Mouse (Mus musculus): Measurements from ENCODE around the gene Kif19a. TPM values are rescaled to one million over a fixed set of nuclear protein-coding genes. Genes with fewer than 3 reads are reported as not detected.

Kif19a gene
- polyA plus RNA-seq (2015; fragmentation: Nextera tagmentation; extraction: Ambion mirVana): 1.2 and 1.3 TPM in 2 replicates

DNA sequence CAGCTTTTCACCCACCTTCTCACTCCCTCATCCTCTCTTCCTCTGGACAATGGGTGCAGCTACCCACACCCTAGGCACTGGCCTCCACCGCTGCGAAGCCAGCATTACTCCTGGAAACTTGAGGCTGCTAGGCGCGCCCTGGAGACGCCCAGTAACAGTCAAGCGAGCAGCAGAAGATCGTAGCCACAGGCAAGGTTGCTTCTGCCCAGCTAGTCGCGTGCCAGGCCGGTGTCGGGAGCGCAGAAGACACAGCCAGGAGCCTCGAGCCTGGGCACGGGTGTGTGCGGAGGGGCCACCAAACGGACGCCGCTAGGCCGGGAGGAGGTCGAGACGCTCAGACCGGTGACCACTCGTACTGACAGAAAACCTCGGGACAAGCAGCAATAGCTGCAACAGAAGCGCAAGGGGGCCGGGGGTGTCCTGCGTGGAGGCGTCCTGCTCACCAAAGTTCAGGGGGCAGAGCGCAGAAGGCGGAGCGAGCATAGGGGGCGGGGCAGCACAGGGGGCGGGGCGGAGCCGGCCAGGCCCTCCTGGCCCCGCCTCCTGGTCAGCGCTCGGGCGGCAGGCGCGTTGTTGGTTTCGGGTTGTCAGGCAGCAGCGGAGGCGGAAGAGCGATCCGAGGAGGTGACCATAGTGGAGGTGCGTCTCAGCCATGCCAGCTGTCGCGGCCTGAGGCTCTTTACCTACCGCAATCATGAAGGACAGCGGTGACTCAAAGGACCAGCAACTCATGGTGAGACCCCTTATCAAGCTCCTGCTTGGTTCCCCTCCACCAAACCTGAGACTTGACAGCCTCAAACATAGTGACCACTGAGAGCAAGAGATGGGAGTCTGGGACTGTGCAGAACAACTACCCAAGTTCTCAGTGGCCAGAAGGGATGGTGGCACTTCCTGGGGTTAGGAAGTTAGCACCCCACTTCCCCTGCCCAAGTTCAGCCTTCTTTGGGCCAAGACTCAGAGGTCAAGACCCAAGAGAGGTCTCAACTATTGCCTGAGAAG lies at the start of gene Kif19a:
Gene Kif19a (plus strand): TSS at position 569 of the 999 bp plus-strand sequence.
- Histone ChIP-seq H3K4me2 (peak within 1 kb of the TSS; percentile 80), H3K27me3 (peaks cover 38% of the 10 kb centered on the region), H3K4me1 (replicated peaks) (peaks cover 18% of the 10 kb centered on the region), H3K27ac (no peak within 1 kb of the TSS), H3K4me3 (peak within 1 kb of the TSS; percentile 47), H3K9me3 (no peaks in the 10 kb centered on the region), H3K36me3 (no peaks in the 10 kb centered on the region), H3K9ac (peak within 1 kb of the TSS; percentile 66)
- peak; percentile 46; the same call in 1 of the 2 replicates for ATAC-seq (ENCODE audit: low FRiP score)
- WGBS: 3% methylated on average over 51 of the region's 51 CpGs

DNA sequence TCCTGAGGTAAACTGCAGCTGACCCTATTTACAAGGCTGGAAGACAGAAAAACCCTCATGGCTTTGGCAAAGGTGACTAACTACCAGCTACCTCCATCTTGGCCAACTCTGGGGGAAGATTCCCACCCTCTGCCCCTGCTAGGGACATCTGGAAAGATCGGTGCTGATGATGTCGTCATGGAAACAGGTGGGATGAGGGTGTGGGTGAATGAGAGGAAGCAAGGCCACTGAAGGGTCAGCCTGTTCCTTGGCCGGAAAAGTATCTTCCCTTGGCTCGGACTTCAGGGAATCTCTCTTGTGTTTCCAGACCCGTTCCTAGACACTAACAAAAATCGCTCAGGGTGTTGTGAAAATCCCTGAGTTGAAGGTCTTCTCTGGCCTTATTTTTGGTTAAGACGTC lies 49.7 kb upstream of the Kif19a start:
- Histone ChIP-seq H3K9ac (no peak overlapping the region), H3K27ac (0 out of 2 replicates have a peak overlapping the region, but pooled peaks have one; percentile 18), H3K27me3 (no peaks in the 10 kb centered on the region), H3K9me3 (no peaks in the 10 kb centered on the region), H3K4me3 (no peak overlapping the region), H3K4me1 (replicated peaks) (peaks cover 13% of the 10 kb centered on the region), H3K36me3 (peaks cover 9% of the 10 kb centered on the region; the same call in 1 of the 2 replicates), H3K4me2 (no peak overlapping the region)
- 58% methylated on average over 7 of the region's 7 CpGs for WGBS
- ATAC-seq (ENCODE audit: low FRiP score): no peak

DNA sequence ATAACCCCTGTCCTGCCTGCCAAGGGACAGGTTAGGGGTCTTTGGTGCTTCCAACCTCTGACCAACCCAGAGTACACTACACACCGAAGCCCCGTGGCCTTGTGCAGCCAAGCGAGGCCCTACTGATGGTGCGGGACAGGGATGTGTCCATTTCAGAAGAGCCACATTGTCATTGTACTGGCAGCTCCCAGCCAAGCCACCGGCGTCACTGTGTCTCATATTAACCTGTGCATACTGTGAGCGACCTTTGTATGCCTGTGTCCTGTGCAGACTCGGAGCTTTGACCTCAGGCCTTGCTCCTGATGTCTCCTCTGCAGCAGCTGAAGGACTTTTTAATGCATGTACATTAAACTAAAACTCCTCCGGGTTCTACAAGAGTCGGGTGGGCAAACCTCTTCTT lies 44.7 kb upstream of the Kif19a start:
- ATAC-seq (ENCODE audit: low FRiP score): no peak
- 87% methylated on average over 10 of the region's 10 CpGs for WGBS
- H3K4me3 ChIP-seq: no peak overlapping the region
- H3K4me1 ChIP-seq (replicated peaks): peaks cover 9% of the 10 kb centered on the region; the same call in 1 of the 2 replicates
- H3K9ac ChIP-seq: no peak overlapping the region
- no peaks in the 10 kb centered on the region for H3K36me3 ChIP-seq
- no peak overlapping the region for H3K4me2 ChIP-seq
- H3K27ac ChIP-seq: no peak overlapping the region
- H3K27me3 ChIP-seq: no peaks in the 10 kb centered on the region
- no peaks in the 10 kb centered on the region for H3K9me3 ChIP-seq

DNA sequence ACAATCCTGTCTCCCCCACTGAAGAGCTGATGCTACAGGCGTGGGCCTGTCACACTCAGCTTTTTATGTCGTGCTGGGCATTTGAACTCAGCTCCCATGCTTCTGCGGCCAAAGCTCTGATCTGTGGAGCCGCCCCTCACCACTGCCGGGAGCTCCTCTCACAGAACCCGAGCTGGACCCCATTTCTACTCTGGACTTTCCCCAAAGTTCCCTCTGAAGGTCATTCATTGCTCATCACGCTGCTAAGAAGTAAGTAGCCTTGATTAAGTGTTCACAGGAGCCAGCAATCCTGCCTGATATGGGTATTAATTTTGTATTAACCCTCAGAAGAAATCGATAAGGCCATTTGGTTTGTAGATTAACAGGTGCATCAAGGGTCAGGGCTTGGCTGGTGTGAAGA lies 42.8 kb upstream of the Kif19a start:
- H3K27ac ChIP-seq: no peak overlapping the region
- H3K4me1 ChIP-seq (replicated peaks): peaks cover 14% of the 10 kb centered on the region
- WGBS: 89% methylated on average over 8 of the region's 8 CpGs
- no peak overlapping the region for H3K4me3 ChIP-seq
- H3K4me2 ChIP-seq: no peak overlapping the region
- no peaks in the 10 kb centered on the region for H3K9me3 ChIP-seq
- no peak overlapping the region for H3K9ac ChIP-seq
- H3K36me3 ChIP-seq: no peaks in the 10 kb centered on the region
- H3K27me3 ChIP-seq: no peaks in the 10 kb centered on the region
- no peak for ATAC-seq (ENCODE audit: low FRiP score)

DNA sequence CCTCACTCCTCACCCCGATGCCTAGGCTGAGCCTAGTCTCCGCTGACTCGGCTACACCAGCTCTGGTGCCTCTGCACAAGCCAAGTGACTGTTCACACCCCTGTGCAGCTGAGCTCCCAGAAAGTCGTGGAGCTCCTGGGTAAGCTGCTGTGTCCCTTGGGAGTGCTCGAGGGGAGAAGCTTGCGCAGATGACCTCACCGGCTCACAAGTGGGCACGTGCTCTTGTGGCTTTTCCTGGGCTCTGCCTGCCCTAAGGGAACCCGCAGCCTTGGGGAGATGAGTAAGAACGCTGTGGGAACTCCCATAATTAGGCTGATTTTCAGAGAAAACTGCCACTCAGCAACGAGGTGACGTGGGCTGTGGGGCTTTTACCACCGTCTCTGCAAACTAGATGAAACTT lies 42.2 kb upstream of the Kif19a start:
- Histone ChIP-seq H3K4me2 (no peak overlapping the region), H3K9me3 (no peaks in the 10 kb centered on the region), H3K27ac (no peak overlapping the region), H3K4me1 (replicated peaks) (peaks cover 20% of the 10 kb centered on the region), H3K9ac (no peak overlapping the region), H3K36me3 (no peaks in the 10 kb centered on the region), H3K27me3 (no peaks in the 10 kb centered on the region), H3K4me3 (no peak overlapping the region)
- 74% methylated on average over 13 of the region's 13 CpGs for WGBS
- ATAC-seq (ENCODE audit: low FRiP score): no peak

DNA sequence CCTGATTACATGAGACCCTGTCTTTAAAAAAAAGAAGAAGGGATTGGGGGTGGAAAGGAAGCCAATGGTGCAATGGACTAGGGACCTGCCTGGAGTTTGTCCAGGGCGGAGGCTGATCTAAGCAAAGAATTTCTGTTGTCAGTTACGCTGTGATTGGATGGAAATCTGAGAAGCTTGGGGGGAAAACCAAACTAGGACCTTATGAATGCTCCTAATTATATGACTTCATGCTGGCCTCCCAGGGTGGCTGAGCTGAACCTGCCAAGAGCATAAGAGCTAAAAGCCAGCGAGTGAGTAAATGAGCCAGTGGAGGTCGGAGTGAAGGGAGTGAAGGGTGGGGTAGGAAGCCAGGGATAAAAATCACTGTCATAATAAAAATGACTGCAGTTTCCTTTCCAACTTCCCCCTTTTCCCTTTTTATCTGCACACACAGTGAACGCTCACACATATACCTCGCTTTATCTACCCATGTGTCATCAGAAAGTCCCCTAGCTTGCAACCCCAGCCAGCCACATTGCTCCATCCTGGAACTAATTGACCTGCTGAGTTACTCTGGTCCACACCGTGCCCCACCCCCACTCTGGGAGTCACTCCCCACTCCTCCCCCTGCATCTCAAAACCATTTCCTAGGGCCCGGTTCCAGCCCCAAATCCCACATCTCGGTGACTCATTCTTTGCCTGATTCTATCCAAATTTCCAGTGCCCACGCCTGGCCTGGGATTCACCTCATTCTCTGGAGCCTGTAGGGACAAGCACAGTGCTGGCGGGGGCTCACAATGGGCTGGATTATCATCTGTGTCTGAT lies 40.2 kb upstream of the Kif19a start:
- H3K27ac ChIP-seq: no peak overlapping the region
- 74% methylated on average over 11 of the region's 11 CpGs for WGBS
- H3K4me1 ChIP-seq (replicated peaks): peaks cover 40% of the 10 kb centered on the region
- ATAC-seq (ENCODE audit: low FRiP score): no peak
- H3K36me3 ChIP-seq: no peaks in the 10 kb centered on the region
- H3K27me3 ChIP-seq: no peaks in the 10 kb centered on the region
- no peak overlapping the region for H3K4me3 ChIP-seq
- H3K9me3 ChIP-seq: no peaks in the 10 kb centered on the region
- no peak overlapping the region for H3K9ac ChIP-seq
- no peak overlapping the region for H3K4me2 ChIP-seq

DNA sequence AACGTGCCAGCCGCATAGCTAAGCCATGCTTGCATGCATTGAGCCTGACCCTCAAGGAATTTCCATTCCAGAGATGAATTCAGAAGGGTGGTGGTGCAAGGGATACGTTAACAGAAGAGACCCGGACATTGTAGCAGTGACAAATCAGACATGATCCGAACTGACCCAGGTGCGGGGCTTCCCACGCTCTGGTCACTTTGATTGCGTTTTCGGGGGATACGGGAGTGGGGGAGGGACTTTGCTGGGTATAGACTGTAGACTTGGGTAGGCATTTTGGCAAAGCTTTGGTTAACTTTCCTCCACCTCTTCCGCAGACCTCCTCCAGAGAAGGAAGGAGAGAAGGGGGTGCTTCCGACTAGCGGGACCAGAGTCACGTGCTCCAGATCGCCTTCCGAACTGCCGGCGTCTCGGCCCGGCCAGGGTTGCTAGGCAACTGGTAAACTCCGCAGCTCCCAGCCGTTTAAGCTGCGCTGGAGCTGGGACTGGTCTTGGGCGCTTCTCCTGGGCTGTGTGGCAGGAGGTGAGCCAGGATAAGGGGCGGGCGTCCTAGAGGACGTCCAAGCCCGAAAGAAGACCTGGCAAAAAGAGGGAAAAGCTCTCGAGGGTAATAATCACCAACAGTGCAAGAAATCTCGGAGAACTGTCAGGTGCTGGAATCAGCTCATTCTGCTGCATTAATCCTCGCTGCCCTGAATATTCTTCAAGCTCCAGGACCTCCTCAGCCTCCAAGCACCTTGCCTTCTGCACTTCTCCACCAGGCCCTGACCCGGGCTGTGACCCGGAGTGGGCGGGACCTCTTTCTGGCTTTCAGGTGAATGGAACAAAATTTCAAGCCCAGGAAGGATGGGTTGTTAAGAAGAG lies 38.0 kb upstream of the Kif19a start, which contains the start of gene Dnaic2:
Gene Dnaic2 (plus strand): TSS at position 444 of the 861 bp plus-strand sequence.
- Histone ChIP-seq H3K27me3 (no peaks in the 10 kb centered on the region), H3K9me3 (no peaks in the 10 kb centered on the region), H3K4me2 (peak within 1 kb of the TSS; percentile 65), H3K9ac (peak within 1 kb of the TSS; percentile 54), H3K27ac (peak within 1 kb of the TSS; percentile 60), H3K36me3 (no peaks in the 10 kb centered on the region), H3K4me3 (peak within 1 kb of the TSS; percentile 34), H3K4me1 (replicated peaks) (peaks cover 40% of the 10 kb centered on the region)
- 7% methylated on average over 34 of the region's 34 CpGs for whole genome bisulfite sequencing
- ATAC-seq (ENCODE audit: low FRiP score): peak; percentile 90

DNA sequence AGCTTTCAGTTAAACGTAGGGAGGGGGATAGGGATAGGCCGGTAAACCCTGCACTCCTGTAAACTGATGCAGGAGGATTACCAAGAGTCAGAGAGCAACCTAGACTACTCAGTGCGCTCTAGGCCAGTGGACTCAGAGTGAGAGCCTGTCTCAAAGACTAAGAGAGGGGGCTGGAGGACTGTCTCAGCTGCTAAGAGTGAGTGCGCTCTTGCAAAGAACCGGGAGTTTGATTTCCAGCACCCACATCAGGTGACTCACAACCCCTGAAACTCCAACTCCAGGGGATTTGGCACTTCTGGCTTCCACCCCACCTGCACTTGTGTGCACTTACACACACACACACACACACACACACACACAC lies 37.4 kb upstream of the Kif19a start:
- ATAC-seq (ENCODE audit: low FRiP score): no peak
- Histone ChIP-seq H3K4me1 (replicated peaks) (peaks cover 40% of the 10 kb centered on the region), H3K4me2 (peak overlapping the region; percentile 65), H3K36me3 (no peaks in the 10 kb centered on the region), H3K27me3 (no peaks in the 10 kb centered on the region), H3K9me3 (no peaks in the 10 kb centered on the region), H3K9ac (peak overlapping the region; percentile 54; the same call in 1 of the 2 replicates), H3K27ac (peak overlapping the region; percentile 60; the same call in 1 of the 2 replicates), H3K4me3 (peak overlapping the region; percentile 34)
- 27% methylated on average over 5 of the region's 5 CpGs for WGBS

DNA sequence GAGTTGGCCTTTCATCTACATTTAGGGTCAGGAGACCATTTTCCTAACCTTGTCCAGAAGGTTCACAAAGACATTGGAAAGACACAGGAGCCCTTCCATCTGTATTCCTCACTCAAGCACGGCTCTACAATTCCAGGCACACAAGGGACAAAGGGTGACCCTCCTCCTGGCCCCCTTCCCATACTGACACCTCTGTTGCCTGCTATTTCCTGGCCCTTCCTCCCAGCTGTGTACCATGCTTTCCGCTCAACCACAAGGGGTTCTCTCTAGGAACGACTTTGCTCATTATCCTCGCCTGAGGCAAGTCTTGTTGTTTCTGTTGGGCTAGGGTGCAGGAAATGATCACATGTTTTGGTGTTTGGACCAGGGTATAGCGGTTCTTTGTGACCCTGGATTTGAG lies 36.9 kb upstream of the Kif19a start:
- Histone ChIP-seq H3K27ac (peak overlapping the region; percentile 52; the same call in 1 of the 2 replicates), H3K36me3 (no peaks in the 10 kb centered on the region), H3K4me1 (replicated peaks) (peaks cover 40% of the 10 kb centered on the region), H3K9ac (no peak overlapping the region), H3K9me3 (no peaks in the 10 kb centered on the region), H3K4me2 (no peak overlapping the region), H3K4me3 (no peak overlapping the region), H3K27me3 (no peaks in the 10 kb centered on the region)
- ATAC-seq (ENCODE audit: low FRiP score): no peak
- 46% methylated on average over 5 of the region's 5 CpGs for WGBS

DNA sequence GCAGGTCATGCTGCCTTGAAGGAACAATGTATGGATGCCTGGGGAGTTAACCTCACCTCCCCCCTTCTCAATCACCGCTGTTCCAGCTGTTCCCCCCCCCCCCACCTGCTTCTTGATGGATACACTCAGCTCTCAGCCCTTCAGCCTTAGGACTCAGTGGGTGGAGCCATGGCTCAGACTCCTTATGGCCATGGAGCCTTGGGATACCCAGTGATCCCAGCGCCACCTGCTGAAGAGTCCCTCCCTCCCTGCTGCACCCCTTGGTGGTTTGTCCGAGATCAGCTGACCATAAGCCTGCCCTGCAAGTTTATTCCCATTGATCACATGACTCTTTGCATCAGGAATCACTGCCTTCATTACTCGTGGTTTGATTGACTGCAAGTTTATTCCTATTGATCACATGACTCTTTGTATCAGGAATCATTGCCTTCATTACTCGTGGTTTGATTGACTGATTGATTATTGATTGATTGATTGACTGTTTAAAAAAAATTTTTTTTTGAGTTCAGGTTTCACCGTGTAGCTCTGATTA lies 35.3 kb upstream of the Kif19a start:
- no peaks in the 10 kb centered on the region for H3K36me3 ChIP-seq
- WGBS: 56% methylated on average over 6 of the region's 6 CpGs
- peaks cover 37% of the 10 kb centered on the region for H3K4me1 ChIP-seq (replicated peaks)
- H3K4me2 ChIP-seq: no peak overlapping the region
- H3K27ac ChIP-seq: no peak overlapping the region
- no peak for ATAC-seq (ENCODE audit: low FRiP score)
- no peak overlapping the region for H3K4me3 ChIP-seq
- no peak overlapping the region for H3K9ac ChIP-seq
- H3K9me3 ChIP-seq: no peaks in the 10 kb centered on the region
- H3K27me3 ChIP-seq: no peaks in the 10 kb centered on the region

DNA sequence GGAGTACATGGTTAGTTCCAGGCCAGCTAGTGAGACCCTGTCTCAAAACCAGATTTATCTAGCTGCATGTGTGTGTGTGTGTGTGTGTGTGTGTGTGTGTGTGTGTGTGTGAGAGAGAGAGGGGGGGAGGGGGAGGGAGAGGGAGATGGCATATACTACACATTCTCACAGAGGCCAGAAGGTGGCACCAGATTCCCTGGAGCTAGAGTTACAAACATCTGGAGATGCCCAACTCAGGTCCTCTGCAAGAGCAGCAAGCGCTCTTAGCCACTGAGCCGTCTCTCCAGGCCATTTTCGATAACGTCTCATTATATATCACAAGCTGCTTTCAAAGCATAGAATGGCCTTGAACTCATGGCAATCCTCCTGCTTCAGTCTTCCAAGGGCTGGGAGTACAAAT lies 33.5 kb upstream of the Kif19a start:
- ATAC-seq (ENCODE audit: low FRiP score): no peak
- H3K4me1 ChIP-seq (replicated peaks): peaks cover 33% of the 10 kb centered on the region
- no peaks in the 10 kb centered on the region for H3K9me3 ChIP-seq
- no peak overlapping the region for H3K4me3 ChIP-seq
- H3K27me3 ChIP-seq: no peaks in the 10 kb centered on the region
- 92% methylated on average over 4 of the region's 4 CpGs for WGBS
- no peak overlapping the region for H3K4me2 ChIP-seq
- no peak overlapping the region for H3K9ac ChIP-seq
- no peak overlapping the region for H3K27ac ChIP-seq
- no peaks in the 10 kb centered on the region for H3K36me3 ChIP-seq
